Mouse (Mus musculus) retina, embryonic 14.5 days (tissue): ENCODE data around the gene Gnb1.
"Not testable (repeated sequence)": the region's sequence is repeated elsewhere in the genome, so short reads cannot be mapped to it uniquely, and the experiment has no call there.

Source experiments
- DNase-seq: peaks from one replicate; pipeline ENCODE4 v3.0.0-alpha.2; 2015; ENCODE audit warnings: low spot score

The Gnb1 gene

DNA sequence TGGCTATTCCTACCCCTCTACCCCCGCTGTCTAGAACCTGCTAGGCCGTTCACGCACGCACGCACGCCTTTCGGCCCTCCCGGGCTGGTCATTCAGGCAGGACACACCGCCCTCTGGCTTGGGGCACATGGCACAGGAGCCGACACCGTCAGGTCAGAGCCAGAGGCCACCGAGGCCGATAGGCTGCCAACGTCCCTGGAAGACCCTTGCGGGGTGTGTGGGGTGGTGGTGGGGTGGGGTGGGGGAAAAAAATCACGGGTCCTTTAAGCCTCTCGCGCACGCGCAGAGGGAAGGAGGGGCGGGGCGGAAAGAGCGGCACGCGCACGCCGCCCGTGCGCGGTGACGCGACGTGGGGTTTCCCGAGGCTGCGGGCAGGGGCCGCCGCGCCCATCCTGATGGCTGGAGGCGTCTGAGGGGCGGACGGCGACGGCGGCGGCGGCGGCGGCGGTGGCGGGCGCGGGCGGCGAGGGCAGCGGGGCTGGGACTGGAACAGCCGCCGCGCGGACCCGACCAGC, at the start of gene Gnb1:
Gene Gnb1 (plus strand): TSS at position 372 of the 515 bp plus-strand sequence.
- DNase-seq: peak; percentile 94

DNA sequence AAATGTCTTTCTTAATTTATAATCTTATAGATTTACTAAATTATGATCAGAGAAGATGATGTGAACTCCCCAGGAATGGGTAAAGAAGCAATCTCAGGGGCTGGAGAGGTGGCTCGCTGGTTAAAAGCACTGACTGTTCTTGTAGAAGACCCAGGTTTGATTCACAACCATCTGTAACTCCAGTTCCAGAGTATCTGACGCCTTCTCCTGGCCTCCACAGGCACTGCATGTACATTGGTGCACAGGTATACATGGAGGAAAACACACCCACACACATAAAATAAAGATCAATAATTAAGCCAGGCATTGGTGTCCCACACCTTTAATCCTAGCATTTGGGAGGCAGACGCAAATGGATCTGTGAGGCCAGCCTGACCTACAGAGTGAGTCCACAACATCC, 48.4 kb upstream of the Gnb1 start:
- DNase-seq: no peak

DNA sequence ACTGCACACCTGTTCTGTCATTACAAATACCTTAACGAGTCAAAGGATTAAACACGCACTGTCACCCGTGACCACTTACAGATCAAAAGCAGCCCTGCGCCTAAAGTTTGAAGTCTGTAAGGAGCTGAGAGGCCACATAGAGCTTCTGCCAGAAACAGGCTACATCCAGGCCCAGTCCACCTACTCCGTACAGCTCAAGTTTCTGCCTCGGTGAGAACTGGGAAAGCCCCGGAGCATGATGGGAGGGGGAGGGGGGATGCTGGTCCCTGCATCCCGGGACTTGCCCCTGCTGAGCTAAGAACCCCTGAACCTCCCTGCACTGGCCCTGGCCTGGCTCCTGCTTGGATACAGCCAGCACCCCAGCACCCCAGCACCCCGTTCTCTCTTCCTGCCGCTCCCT, 39.6 kb upstream of the Gnb1 start:
- DNase-seq: peak; percentile 35

DNA sequence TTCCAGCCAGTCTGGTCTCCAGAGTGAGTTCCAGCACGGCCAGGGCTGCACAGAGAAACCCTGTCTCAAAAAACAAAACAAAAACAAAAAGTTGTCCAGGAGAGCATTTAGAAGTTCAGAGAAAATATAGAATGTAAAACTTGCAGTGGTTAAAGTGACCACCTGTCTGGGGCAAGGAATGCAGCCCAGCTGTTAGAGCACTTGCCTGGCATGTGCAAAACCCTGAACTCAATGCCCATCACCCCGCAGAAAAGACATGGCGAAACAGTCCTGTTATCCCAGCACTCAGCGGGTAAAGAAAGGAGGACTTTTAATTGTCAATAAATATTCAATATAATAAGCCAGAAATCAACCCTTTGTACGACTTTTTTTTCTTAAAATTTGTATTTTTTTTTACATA, 32.6 kb upstream of the Gnb1 start:
- no peak for DNase-seq

DNA sequence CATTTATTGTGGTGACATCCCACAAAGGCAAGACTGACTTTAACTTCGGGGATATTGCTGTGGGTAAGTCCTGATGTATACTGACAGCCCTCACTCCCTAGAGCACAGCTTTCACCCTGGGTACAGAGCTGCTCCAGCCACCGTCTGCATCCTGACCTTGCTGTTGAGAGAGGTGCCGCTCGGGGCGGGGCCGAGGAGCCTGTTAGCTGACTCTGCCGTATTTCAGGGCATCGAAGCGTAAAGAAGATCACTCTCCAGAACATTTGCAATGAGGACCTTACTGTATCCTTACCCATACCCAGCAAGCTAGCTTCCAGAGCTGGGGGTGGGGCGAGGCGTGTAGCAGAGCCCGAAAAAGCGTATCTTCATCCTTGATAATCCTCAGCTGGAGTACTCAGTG, 28.1 kb upstream of the Gnb1 start:
- DNase-seq: no peak

DNA sequence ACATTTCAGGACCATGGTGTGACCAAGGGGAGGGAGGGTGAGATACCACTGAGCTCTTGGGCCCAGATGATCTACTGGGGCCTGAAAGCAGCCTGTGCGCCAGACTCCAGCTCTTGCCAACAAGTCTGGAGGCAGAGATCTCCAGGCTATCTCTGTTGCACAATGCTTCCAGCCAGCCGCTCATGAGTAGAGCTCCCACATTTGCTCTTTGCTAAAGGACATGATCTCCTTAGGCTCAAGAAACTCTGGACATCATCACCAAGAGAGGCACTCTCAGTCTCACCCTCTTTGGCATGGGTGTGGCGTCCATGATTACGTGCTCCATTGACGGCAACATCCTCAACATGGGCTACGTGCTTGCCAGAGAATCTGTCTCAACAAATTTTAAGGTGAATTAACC, 27.6 kb upstream of the Gnb1 start:
- DNase-seq: no peak

DNA sequence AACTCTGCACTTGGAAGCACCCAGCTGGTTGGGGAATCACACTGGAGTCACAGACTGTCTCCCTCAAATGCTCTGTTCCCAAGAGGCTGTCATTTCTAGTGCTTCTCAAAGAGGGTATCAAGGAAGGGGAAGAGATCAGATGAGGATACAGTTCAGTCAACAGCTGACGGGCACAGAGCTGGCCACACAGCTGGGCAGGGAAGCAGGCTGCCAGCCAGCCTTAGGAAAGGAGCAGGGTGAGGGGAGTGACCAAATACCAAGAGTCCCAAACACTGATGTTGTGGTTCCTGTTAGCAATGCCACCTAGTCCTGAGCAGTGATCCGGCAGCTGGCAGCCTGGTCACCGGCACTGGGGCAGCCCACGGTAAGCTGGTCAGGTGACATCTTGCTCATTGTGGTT, 27.1 kb upstream of the Gnb1 start:
- DNase-seq: no peak

DNA sequence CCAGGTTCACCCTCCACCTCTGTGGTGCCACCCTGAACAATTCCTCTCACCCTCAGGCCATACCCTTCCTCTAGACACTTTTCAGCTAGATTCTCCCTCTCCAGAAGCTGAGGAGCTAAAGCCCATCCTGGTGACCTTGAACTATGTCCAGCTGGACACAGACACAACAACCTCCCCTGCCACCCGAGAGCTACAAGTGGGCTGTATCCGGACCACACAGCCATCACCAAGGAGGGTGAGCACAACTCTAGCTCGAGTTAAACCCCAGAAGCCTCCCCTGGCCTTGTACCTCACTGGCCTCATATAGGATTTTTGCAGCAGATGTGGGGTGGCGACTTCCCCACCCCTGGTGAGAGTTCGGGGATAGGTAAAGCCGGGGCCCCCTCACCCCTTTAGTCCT, 25.6 kb upstream of the Gnb1 start:
- DNase-seq: no peak

DNA sequence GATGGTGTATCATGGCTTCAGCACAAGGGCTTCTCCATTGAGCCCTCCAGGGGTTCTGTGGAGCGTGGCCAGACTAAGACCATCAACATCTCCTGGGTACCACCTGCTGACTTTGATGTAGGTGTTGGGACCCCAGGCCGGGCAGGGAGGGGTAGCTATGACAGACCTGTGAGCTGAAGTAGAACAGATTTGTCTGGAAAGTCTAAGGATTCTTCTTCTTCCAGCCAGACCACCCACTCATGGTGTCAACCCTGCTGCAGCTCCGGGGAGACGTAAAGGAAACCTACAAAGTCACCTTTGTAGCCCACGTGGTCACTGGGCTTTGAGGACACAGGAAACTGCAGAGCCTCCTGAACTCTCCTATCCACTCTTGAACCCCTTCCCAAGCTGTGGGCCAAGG, 25.1 kb upstream of the Gnb1 start:
- DNase-seq: no peak

DNA sequence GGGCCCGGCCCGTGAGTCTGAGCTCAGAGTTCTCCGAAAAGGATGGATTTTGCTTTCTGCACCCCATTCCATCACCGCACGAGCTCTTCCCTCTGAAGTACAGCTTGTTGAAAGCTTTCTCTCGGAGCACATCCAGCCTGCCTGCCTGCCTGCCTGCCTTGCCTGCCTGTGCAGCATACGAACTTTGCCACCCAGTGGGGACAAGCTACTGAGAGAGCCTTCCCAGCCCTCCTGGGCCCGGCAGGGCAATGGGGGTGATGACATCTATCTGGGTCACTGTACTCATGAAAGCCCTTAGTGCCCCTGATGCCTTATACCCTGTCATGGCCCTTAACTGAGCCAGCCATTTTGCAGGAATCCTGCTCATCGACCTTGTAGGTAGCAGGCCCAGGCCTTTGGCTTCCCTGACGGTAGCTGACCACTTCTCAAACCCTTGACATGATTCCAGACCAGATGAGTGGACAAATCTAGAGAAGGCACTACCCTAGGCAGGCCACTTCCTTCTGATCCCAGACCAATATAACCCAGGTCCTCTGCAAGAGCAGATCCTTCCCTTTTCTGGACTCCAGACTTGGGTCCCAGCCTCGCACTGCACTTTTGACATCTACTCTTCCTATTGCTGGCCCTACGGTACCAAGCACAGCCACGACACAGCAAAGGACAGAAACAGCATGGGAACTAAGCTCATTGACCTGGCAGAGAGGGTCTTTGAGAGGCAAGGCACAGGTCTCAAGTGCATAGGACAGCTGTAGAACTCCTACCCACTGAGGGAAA, 23.7 kb upstream of the Gnb1 start:
- no peak for DNase-seq

DNA sequence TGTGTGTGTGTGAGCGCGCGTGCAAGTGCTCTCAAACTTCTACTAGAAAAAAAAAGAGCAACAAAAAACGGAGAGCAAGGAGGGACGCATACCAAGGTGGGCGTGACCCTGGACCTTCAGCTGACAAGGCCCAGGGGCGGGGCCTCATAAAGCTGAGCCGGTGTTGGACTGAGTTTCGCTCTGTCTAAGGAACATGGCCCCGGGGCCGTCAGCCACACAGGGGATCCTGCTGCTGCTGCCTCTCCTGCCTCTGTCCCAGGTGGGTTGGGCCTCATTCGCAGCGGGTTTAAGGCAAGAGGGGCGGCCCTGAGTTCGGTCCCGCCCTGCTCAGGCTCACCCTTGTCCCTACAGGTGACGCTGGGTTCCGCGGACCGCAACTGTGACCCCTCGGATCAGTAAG, 22.2 kb upstream of the Gnb1 start, which contains the start of gene Tmem52:
Gene Tmem52 (plus strand): TSS at position 163 of the 400 bp plus-strand sequence.
- DNase-seq: peak; percentile 69

DNA sequence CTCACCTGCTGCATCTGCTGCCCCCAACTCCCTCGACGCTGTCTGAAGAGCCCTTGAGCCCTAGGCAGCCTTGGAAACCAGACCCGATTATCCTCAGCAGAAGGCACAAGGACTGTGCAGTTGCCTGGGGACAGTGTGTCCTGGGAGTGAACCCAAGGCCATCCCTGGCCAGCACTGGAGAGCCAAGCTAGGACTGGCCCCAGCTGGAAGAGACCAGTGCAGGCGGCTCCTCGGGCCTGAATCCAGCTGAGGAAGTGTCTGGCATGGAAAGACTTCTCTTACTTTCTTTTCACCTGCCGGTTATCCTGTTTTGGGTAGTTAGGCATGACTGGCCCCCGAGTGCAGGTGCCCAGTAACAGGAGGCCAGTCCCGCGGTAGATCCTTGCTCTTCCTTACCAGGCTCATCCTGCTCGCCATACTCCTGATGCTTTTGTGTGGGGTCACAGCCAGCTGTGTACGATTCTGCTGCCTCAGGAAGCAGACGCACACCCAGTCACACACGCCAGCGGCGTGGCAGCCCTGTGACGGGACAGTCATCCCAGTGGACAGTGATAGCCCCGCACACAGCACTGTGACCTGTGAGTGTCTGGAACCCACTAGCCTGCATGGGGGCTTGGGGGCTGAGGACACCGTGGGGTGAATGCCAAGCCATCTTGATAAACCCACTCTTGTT, 21.4 kb upstream of the Gnb1 start:
- no peak for DNase-seq

DNA sequence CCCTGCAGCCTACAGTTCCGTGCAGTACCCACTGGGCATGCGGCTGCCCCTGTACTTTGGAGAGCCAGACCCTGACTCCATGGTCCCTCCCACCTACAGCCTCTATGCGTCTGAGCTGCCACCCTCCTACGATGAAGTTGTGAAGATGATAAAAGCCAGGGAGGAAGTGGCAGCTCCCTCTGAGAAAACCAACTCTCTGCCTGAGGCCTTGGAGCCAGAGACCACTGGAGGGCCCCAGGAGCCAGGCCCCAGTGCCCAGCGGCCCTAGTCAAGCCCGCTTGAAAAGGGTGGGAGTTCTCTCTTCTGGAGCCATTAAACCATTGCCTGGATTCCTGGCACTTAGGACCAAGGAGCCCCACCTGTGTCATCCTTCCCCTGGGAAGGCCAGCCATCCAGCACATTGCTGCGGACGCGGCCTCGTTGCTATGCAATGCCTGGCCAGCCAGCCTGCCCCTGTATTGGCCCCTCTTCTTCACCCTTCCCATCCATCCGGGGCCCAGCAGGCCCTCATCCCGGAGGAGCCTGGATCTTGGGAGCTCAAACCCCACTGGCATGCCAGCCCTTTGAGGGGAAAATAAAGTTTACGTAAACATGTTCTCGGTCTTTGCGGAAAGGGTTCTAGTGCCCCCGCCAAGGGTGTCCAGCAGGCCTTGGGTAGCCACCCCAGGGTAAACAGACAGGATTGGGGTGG, 20.8 kb upstream of the Gnb1 start:
- DNase-seq: no peak

DNA sequence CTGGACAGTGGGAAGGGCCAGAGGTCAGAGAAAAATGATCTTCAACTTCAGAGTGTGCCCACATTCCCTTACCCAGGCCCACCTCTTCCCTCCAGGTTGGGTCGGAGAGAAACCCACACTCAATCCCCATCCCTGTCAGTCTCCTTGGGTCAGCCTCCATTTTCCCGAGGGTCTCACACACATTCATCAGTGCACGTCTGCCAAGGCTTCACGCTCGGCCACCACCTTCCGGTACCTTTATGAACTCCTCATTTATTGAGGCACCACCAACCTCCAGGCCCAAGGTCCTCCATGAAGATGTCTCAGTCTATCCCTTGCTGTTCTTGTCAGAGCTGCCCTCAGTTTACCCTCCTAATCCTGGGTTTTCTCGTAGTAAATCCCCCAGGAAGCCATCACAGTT, 20.2 kb upstream of the Gnb1 start:
- DNase-seq: no peak

DNA sequence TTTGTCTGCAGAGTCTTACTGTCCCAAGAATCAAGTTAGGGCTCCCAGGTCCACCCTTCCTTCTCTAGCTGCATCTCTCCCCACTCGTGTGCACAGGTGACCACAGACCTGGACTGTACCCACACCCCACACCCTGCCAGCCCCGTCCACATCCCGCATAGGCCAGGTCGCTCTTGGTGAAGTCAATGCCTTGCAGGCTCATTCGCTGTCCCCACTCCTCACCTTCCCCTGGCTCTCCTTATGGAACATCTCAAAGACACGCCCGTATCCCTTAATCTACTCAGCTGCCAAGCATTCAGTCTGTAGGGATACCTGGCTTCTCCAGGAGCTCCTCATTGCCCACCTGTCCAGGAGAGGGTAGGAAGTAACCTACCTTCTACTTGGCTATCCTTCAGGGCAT, 19.8 kb upstream of the Gnb1 start:
- DNase-seq: no peak

DNA sequence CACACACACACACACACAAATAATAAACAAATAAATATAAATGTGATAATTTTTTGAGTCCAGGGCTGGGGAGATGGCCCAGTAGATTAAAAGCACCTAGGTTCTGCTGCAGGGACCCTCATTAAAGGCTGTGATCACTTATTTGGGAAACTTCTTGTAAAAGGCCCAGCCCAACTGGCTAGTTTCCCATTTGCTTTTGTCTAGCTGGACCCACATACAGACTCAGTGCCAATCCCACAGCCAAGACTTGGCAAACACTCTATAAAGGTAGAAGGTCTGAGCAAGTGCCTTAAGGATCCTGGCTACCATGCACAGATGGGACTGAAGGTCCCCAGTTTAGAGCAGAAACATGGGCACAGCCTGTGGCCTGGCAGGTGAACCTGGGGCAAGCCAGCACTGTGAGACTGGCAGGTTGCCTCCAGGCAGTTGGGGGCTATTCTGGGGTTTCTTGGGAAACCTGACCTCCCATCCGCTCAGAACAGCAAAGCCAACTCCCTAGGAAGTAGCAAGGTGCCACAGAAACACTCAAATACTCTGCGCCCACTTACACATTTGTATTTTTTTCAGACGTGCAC, 18.4 kb upstream of the Gnb1 start:
- DNase-seq: no peak

DNA sequence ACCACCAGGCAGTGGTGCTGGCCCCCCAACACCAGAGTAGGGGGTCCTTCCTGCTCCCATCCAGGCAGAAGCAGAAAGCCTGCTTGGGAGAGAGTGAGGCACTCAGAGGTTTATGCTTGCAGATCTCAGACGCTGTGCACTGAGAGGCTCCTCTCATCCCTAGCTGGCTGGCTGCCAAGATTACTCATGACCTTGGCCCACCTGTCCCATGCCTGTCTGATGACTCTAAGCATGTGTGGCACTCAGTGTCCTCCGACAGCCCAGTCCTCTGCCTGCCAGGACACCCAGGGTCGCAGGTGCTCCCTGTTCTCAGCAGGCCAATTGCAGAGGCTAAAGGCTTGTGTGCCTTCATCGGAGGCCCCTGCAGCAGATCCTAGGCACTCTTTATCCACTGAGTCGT, 17.8 kb upstream of the Gnb1 start:
- DNase-seq: no peak

DNA sequence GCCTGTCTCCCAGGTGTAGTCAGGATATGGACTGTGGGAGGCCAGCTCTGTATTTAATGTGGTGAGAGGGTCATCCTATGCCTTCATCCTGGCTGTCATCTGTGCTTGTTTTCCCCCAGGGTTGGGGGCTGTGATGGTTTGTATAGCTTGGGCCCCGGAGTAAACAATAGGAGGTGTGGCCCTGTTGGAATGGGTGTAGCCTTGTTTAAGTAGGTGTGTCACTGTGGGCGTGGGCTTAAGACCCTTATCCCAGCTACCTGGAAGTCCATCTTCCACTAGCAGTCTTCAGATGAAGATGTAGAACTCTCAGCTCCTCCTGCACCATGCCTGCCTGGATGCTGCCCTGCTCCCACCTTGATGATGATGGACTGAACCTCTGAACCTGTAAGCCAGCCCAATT, 17.4 kb upstream of the Gnb1 start:
- DNase-seq: not testable (repeated sequence)

DNA sequence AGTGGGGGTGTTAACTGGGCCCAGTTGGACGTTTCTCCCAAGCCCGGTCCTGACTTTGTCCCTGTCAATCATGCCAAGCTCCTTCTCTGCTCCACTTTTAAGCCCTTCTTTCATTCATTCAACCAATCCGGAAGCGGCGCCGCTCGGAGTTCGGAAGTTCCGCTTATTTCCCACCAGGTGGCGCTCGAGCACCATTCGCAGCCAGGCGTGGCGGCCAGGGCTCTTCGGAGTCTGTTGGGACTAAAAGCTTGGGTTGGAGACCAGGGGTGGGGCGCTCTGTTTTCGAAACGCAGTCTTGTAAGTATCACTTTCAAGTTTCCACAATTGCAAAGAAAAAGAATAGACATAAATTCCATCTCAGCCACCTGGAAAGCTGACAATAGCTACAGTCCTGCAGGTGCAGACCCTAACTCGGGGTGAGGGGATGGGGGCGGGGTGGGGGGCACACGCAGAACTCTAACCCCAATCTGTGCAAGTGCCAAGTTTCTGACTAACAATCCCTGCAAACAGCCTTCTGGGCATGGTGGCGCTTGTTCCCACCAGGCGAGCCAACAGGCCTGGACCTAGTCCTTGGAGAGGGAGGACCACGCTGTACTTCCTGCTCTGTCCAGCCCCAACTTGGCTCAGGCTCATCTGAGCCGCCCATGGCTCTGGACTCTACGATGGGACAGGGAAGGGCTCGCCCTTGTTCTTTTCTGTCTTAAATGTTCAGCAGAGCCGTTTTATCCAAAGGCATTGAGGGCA, 9.6 kb upstream of the Gnb1 start:
- DNase-seq: peak; percentile 90

DNA sequence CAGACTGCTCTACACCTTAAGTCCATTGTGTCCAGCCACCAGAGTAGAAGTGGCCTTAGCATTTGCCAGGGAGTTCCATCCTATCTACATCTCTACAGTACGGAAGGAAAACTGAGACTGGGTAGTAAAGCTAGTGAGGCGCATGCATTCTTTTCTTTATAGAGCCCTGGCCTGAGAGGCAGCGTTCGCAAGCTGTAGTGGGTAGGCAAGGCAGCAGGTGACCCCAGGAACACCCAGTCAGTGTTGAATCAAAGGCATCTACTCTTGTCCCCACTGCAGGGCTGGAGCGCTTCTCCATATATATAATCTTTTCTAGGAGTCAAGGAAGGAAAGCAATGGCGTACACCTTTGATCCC, 9.1 kb upstream of the Gnb1 start:
- DNase-seq: no peak

DNA sequence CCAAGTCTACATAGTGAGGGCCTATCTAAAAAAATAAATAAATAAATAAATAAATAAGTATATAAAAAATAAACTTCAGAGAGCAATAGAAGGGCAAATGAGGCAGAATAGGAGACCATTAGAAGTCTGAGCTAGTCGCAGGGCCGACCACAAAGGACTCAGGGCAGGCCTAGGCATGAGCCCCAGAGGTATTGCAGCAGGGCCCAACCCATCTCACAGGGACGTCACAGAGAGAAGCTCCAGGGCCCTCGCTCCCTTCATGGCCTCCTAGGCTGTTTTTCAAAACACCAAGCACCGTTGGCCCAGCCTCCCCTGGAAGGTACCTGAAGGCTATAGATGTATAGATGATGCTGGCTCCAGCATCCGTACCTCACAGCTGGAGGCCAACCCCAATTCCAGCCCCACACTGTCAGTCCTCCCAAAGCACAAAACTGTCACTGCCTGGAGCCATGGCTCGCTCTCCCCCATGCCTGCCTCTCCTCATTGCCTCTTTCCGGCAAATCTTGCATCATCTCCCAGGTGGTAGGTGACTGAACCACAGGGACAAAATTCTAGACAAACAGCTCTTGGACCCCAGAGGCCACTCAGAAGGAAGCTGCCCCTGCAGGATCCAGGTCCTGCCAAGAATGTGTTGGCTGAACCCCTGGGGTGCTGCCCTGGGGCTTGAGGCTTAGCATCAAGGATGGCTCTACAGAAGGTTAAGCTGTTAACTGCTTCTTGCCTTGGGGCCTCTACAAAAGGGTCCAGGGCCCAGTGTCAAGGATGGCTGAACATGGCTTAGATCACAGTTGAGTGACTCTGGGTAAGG, 8.2 kb upstream of the Gnb1 start:
- DNase-seq: no peak
